Mouse (Mus musculus): Measurements from ENCODE around the gene Zfp362. TPM values are rescaled to one million over a fixed set of nuclear protein-coding genes. Genes with fewer than 3 reads are reported as not detected.

Zfp362 gene
- polyA plus RNA-seq, 1 experiment from 2014 or later = 30.8 TPM

DNA sequence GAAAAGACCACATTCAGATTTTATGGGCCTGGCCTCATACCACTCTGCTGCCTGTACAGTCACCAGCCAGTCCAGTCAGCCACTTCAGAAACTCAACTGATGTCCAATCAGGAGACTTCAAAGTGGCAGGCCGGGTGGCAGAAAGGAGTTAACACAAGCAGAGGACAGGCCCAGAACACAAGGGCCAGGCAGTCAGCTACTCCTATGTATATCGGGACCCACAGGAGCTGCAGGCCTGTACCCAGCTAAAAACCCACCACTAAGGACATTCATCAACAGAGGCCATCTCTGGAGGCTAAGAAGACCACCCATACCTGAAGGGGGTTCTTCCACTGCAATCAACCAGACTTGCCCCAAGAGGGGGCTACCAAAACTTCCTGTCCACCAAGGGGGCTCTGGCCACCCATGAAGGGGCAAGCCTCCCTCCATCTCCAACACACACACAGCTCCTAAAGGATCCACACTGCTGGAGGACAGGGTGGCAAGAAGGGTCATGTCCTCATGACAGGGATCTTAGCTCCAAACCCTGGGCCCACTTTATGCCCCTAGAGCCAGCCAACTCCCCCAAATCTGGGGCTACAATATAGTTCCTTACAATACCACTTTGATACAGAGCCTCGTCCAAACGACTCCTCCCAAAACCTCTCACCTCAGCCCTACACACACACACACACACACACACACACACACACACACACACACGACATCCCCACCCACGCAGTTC, 1.3 kb downstream of the Zfp362 start:
- Histone ChIP-seq H3K27me3 (ENCODE audit: control insufficient read depth, insufficient read depth, low read depth, low read length) (no peaks in the 10 kb centered on the region), H3K9ac (ENCODE audit: low read depth, low read length) (peak overlapping the region; percentile 94), H3K4me3 (ENCODE audit: low read depth, low read length) (peak overlapping the region; percentile 93), H3K9me3 (replicated peaks; ENCODE audit: control insufficient read depth, low read length, poor library complexity, severe bottlenecking) (no peaks in the 10 kb centered on the region), H3K4me1 (ENCODE audit: control insufficient read depth, insufficient read depth, low read length) (peaks cover 38% of the 10 kb centered on the region), H3K4me2 (ENCODE audit: low read length) (peak overlapping the region; percentile 86), H3K36me3 (ENCODE audit: control insufficient read depth, insufficient read depth, low read length) (no peaks in the 10 kb centered on the region), H3K27ac (ENCODE audit: low read length) (peak overlapping the region; percentile 95)
- no peak for ATAC-seq
- 3% methylated on average over 6 of the region's 6 CpGs for WGBS

GRCm38 (mm10) chr4:128803569-128803968, 2.3 kb downstream of the Zfp362 start:
- no peak for ATAC-seq
- H3K27me3 ChIP-seq (ENCODE audit: control insufficient read depth, insufficient read depth, low read depth, low read length) = no peaks in the 10 kb centered on the region
- H3K27ac ChIP-seq (ENCODE audit: low read length) = no peak overlapping the region
- peak overlapping the region; percentile 94 for H3K9ac ChIP-seq (ENCODE audit: low read depth, low read length)
- no peaks in the 10 kb centered on the region for H3K36me3 ChIP-seq (ENCODE audit: control insufficient read depth, insufficient read depth, low read length)
- no peaks in the 10 kb centered on the region for H3K9me3 ChIP-seq (replicated peaks; ENCODE audit: control insufficient read depth, low read length, poor library complexity, severe bottlenecking)
- peaks cover 43% of the 10 kb centered on the region for H3K4me1 ChIP-seq (ENCODE audit: control insufficient read depth, insufficient read depth, low read length)
- H3K4me2 ChIP-seq (ENCODE audit: low read length) = peak overlapping the region; percentile 86
- 48% methylated on average over 5 of the region's 5 CpGs for WGBS
- H3K4me3 ChIP-seq (ENCODE audit: low read depth, low read length) = peak overlapping the region; percentile 93; the same call in 1 of the 2 replicates

DNA sequence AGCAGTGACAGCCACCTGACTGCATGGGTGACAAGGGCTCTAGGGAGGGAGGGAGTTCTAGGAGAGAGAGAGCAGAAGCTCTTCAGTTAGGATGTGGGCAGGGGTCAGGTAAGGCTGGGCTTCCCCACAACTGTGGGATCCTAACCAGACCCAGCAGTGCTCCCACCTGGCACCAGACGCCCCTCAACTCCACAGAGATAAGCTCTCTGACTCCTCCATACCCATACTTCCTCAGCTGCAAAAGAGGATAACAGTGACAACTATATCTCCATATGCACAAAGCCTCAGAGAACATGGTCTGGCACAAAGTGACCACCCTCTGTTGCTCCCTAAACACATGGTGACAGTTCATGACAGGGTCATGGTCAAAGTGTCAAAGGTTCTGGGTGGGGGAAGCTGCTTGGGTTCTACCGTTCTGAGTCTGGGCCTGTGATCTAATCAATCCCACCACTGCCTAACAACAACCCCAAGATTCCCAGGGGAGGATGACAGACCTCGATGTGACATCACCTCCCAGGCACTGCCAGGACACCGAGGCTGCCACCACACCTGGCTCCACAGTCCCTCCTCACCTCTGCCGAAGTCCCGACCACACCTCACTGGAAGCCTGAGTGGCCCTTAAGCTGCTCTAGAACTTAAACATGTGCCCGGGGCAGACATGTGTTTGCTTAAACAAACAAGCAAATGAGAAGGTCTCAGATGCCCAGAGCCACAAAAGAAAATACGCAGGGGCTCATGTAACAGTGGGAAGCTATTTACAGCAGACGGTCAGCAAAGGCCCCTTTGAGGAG, 4.0 kb downstream of the Zfp362 start:
- no peak overlapping the region for H3K27ac ChIP-seq (ENCODE audit: low read length)
- no peak for ATAC-seq
- H3K4me1 ChIP-seq (ENCODE audit: control insufficient read depth, insufficient read depth, low read length) = peaks cover 43% of the 10 kb centered on the region
- H3K27me3 ChIP-seq (ENCODE audit: control insufficient read depth, insufficient read depth, low read depth, low read length) = no peaks in the 10 kb centered on the region
- H3K4me2 ChIP-seq (ENCODE audit: low read length) = no peak overlapping the region
- peak overlapping the region; percentile 34; the same call in 1 of the 2 replicates for H3K9ac ChIP-seq (ENCODE audit: low read depth, low read length)
- no peaks in the 10 kb centered on the region for H3K36me3 ChIP-seq (ENCODE audit: control insufficient read depth, insufficient read depth, low read length)
- 71% methylated on average over 9 of the region's 9 CpGs for WGBS
- no peak overlapping the region for H3K4me3 ChIP-seq (ENCODE audit: low read depth, low read length)
- no peaks in the 10 kb centered on the region for H3K9me3 ChIP-seq (replicated peaks; ENCODE audit: control insufficient read depth, low read length, poor library complexity, severe bottlenecking)

- 53% methylated on average over 8 of the region's 8 CpGs for WGBS
- H3K9me3 ChIP-seq (replicated peaks; ENCODE audit: control insufficient read depth, low read length, poor library complexity, severe bottlenecking) = no peaks in the 10 kb centered on the region
- H3K9ac ChIP-seq (ENCODE audit: low read depth, low read length) = no peak overlapping the region
- no peak overlapping the region for H3K27ac ChIP-seq (ENCODE audit: low read length)
- no peak overlapping the region for H3K4me2 ChIP-seq (ENCODE audit: low read length)
- H3K4me3 ChIP-seq (ENCODE audit: low read depth, low read length) = no peak overlapping the region
- H3K27me3 ChIP-seq (ENCODE audit: control insufficient read depth, insufficient read depth, low read depth, low read length) = no peaks in the 10 kb centered on the region
- no peak for ATAC-seq
- H3K36me3 ChIP-seq (ENCODE audit: control insufficient read depth, insufficient read depth, low read length) = no peaks in the 10 kb centered on the region
- peaks cover 20% of the 10 kb centered on the region for H3K4me1 ChIP-seq (ENCODE audit: control insufficient read depth, insufficient read depth, low read length)
Measured at GRCm38 (mm10) chr4:128796788-128797187, 9.1 kb downstream of the Zfp362 start.

GRCm38 (mm10) chr4:128795596-128795995, 10.2 kb downstream of the Zfp362 start:
- 1% methylated on average over 9 of the region's 9 CpGs for WGBS

DNA sequence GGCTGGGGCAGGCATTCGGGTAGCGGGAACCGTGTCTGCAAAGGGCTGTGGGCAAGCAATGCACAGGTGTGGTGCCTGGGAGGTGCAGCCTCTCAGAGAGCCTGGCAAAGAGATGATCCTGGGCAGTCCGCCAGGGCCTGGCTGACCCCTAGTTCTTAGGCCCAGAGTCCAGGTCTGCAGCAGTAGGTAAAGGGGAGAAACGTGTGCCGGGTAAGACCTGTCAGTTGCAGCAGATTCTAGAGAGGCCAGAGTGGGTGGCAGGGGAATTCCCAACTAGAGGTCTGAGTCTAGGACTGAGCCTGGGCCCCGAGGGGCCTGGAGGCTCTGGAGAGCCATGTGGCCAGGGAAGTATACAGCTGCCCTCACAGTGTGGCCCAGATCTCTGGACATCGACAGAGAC, 11.6 kb downstream of the Zfp362 start:
- Histone ChIP-seq H3K27ac (ENCODE audit: low read length) (no peak overlapping the region), H3K4me2 (ENCODE audit: low read length) (no peak overlapping the region), H3K9ac (ENCODE audit: low read depth, low read length) (no peak overlapping the region), H3K36me3 (ENCODE audit: control insufficient read depth, insufficient read depth, low read length) (peaks cover 6% of the 10 kb centered on the region; the same call in 1 of the 2 replicates), H3K4me1 (ENCODE audit: control insufficient read depth, insufficient read depth, low read length) (peaks cover 15% of the 10 kb centered on the region), H3K4me3 (ENCODE audit: low read depth, low read length) (no peak overlapping the region), H3K27me3 (ENCODE audit: control insufficient read depth, insufficient read depth, low read depth, low read length) (no peaks in the 10 kb centered on the region), H3K9me3 (replicated peaks; ENCODE audit: control insufficient read depth, low read length, poor library complexity, severe bottlenecking) (no peaks in the 10 kb centered on the region)
- no peak for ATAC-seq
- 91% methylated on average over 8 of the region's 8 CpGs for WGBS

More at GRCm38 (mm10) chr4:128795596-128795995, 10.2 kb downstream of the Zfp362 start:
- Histone ChIP-seq H3K4me3 (ENCODE audit: low read depth, low read length) (no peak overlapping the region), H3K9ac (ENCODE audit: low read depth, low read length) (no peak overlapping the region), H3K27me3 (ENCODE audit: control insufficient read depth, insufficient read depth, low read depth, low read length) (no peaks in the 10 kb centered on the region), H3K4me2 (ENCODE audit: low read length) (no peak overlapping the region), H3K36me3 (ENCODE audit: control insufficient read depth, insufficient read depth, low read length) (no peaks in the 10 kb centered on the region), H3K4me1 (ENCODE audit: control insufficient read depth, insufficient read depth, low read length) (peaks cover 14% of the 10 kb centered on the region), H3K27ac (ENCODE audit: low read length) (no peak overlapping the region), H3K9me3 (replicated peaks; ENCODE audit: control insufficient read depth, low read length, poor library complexity, severe bottlenecking) (no peaks in the 10 kb centered on the region)
- ATAC-seq = no peak

- H3K27ac ChIP-seq (ENCODE audit: low read length) = no peak overlapping the region
- H3K4me1 ChIP-seq (ENCODE audit: control insufficient read depth, insufficient read depth, low read length) = peaks cover 11% of the 10 kb centered on the region
- H3K9ac ChIP-seq (ENCODE audit: low read depth, low read length) = no peak overlapping the region
- 56% methylated on average over 1 of the region's 1 CpGs for WGBS
- H3K27me3 ChIP-seq (ENCODE audit: control insufficient read depth, insufficient read depth, low read depth, low read length) = no peaks in the 10 kb centered on the region
- H3K9me3 ChIP-seq (replicated peaks; ENCODE audit: control insufficient read depth, low read length, poor library complexity, severe bottlenecking) = no peaks in the 10 kb centered on the region
- no peak for ATAC-seq
- no peak overlapping the region for H3K4me3 ChIP-seq (ENCODE audit: low read depth, low read length)
- H3K36me3 ChIP-seq (ENCODE audit: control insufficient read depth, insufficient read depth, low read length) = peaks cover 7% of the 10 kb centered on the region; the same call in 1 of the 2 replicates
- no peak overlapping the region for H3K4me2 ChIP-seq (ENCODE audit: low read length)
Measured at GRCm38 (mm10) chr4:128793710-128794109, 12.1 kb downstream of the Zfp362 start.

- 45% methylated on average over 18 of the region's 18 CpGs for WGBS
- Histone ChIP-seq H3K27me3 (ENCODE audit: control insufficient read depth, insufficient read depth, low read depth, low read length) (no peaks in the 10 kb centered on the region), H3K27ac (ENCODE audit: low read length) (no peak overlapping the region), H3K4me1 (ENCODE audit: control insufficient read depth, insufficient read depth, low read length) (peaks cover 3% of the 10 kb centered on the region; the same call in 1 of the 2 replicates), H3K9ac (ENCODE audit: low read depth, low read length) (no peak overlapping the region), H3K36me3 (ENCODE audit: control insufficient read depth, insufficient read depth, low read length) (peaks cover 29% of the 10 kb centered on the region), H3K4me3 (ENCODE audit: low read depth, low read length) (no peak overlapping the region), H3K9me3 (replicated peaks; ENCODE audit: control insufficient read depth, low read length, poor library complexity, severe bottlenecking) (no peaks in the 10 kb centered on the region), H3K4me2 (ENCODE audit: low read length) (no peak overlapping the region)
- ATAC-seq = no peak
Measured at GRCm38 (mm10) chr4:128789646-128790045, 16.2 kb downstream of the Zfp362 start.

DNA sequence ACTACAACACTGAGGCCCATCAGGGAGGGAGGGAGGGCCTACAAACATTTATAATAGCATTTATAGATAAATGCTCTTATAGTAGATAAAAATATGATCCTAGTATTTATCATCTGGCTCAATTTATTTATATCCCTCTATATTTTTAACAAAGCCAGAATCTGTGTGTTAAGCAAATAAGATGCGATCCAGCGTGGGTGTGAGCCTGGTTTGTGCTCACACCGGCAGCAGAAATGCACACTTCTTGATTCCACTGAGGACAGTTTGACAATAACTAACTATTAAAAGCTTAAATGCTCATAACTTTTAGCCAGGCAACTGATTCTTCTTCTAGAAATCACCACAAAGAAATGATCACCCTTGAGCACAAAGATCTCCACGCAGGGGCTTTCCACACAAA, 17.7 kb downstream of the Zfp362 start:
- H3K4me3 ChIP-seq (ENCODE audit: low read depth, low read length) = no peak overlapping the region
- no peaks in the 10 kb centered on the region for H3K9me3 ChIP-seq (replicated peaks; ENCODE audit: control insufficient read depth, low read length, poor library complexity, severe bottlenecking)
- no peak overlapping the region for H3K27ac ChIP-seq (ENCODE audit: low read length)
- 97% methylated on average over 4 of the region's 4 CpGs for WGBS
- peaks cover 29% of the 10 kb centered on the region for H3K36me3 ChIP-seq (ENCODE audit: control insufficient read depth, insufficient read depth, low read length)
- H3K4me1 ChIP-seq (ENCODE audit: control insufficient read depth, insufficient read depth, low read length) = peaks cover 3% of the 10 kb centered on the region; the same call in 1 of the 2 replicates
- H3K9ac ChIP-seq (ENCODE audit: low read depth, low read length) = no peak overlapping the region
- no peaks in the 10 kb centered on the region for H3K27me3 ChIP-seq (ENCODE audit: control insufficient read depth, insufficient read depth, low read depth, low read length)
- no peak for ATAC-seq
- H3K4me2 ChIP-seq (ENCODE audit: low read length) = no peak overlapping the region

All from midbrain, embryonic 16.5 days (tissue).